ENCODE assay signal across 9 mouse cellular contexts in the genomic region with DNA sequence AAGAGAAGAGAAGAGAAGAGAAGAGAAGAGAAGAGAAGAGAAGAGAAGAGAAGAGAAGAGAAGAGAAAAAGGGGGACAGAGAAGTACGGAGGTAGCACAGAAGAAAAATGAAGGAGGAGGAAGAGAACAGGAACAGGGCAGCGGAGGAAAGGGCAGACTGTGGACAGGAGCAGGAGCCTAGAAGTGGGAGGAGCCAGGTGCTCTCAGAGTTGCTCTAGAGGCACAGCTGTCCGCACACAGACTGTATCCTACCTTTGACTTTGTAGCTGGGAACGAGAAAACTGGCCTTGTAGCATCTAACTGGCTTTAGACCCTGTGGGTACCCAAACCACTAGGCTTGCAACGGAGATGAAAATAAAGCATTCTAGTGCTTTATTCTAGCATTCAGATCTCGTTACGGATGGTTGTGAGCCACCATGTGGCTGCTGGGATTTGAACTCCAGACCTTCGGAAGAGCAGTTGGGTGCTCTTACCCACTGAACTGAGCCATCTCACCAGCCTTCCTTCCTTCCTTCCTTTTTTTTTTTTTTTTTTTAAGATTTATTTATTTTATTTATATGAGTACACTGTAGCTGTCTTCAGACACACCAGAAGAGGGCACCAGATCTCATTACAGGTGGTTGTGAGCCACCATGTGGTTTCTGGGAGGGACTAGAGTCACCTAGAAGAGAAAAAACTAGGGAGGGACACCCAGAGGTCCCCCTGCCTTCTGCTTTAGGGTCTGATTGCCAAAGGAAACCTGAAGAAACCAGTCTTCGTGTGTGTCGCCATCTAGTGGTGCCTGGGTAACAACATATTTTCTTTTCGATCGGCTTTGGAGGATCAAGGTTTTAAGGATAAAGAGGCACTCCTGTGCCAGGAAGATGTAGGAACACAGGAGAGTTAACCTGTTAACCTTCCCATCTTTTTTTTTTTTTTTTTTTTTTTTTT. TPM values are rescaled to one million over a fixed set of nuclear protein-coding genes. Genes with fewer than 3 reads are reported as not detected.
DNase-seq lines count a peak whose midpoint lies in the region; ATAC-seq and TF ChIP-seq lines count a peak whose summit lies in the region.
"Had no signal": no experiment of that assay in that cellular context is flagged by ENCODE, and none has a peak within 500 bp of the region (broad histone marks: within the 10 kb centered on the region; RNA-seq: fewer than 3 reads in every experiment).

No protein-coding gene starts in this region.

- no peaks in the 10 kb centered on the region for H3K79me3 ChIP-seq in C2C12 (ENCODE audit: low read depth)

- H3K4me2 ChIP-seq in hindbrain, embryonic 14.5 days (replicated peaks), result no peak overlapping the region
- no peak overlapping the region for H3K4me2 ChIP-seq in hindbrain, embryonic 12.5 days (replicated peaks)
- H3K4me2 ChIP-seq in embryonic facial prominence, embryonic 11.5 days (ENCODE audit: low read depth, low read length), result no peak overlapping the region
- H3K4me2 ChIP-seq: lung, embryonic 15.5 days had no signal

- no peaks in the 10 kb centered on the region for H3K79me2 ChIP-seq in C2C12 (ENCODE audit: control insufficient read depth, insufficient read depth)

- H3K9ac ChIP-seq in hindbrain, embryonic 14.5 days, result no peak overlapping the region
- no peak overlapping the region for H3K9ac ChIP-seq in hindbrain, embryonic 12.5 days
- H3K9ac ChIP-seq in embryonic facial prominence, embryonic 11.5 days (replicated peaks; ENCODE audit: low read length), result no peak overlapping the region
- H3K9ac ChIP-seq: lung, embryonic 15.5 days had no signal

- DNase-seq in hindbrain, embryonic 14.5 days (ENCODE audit: low spot score), result peak; percentile 79
- DNase-seq in R1 (ENCODE audit: low read depth, low spot score), result peak; percentile 95
- DNase-seq in embryonic facial prominence, embryonic 11.5 days (ENCODE audit: low spot score), result peak; percentile 84
- peak; percentile 74 for DNase-seq in left cerebral cortex, postnatal 4 days
- DNase-seq in retina, adult 2 months (ENCODE audit: low read depth, low spot score), result peak; percentile 46
- DNase-seq in frontal cortex, postnatal 14 days (ENCODE audit: low spot score in 2 of 2), result no peak

- 61% methylated on average over 12 of the region's 12 CpGs for WGBS in hindbrain, embryonic 14.5 days
- WGBS in hindbrain, embryonic 12.5 days, result 51% methylated on average over 12 of the region's 12 CpGs
- 57% methylated on average over 12 of the region's 12 CpGs for WGBS in embryonic facial prominence, embryonic 11.5 days

- H3K36me3 ChIP-seq in hindbrain, embryonic 14.5 days (replicated peaks; ENCODE audit: control insufficient read depth, insufficient read depth), result peaks cover 6% of the 10 kb centered on the region; the same call in 1 of the 2 replicates
- H3K36me3 ChIP-seq in hindbrain, embryonic 12.5 days, result no peaks in the 10 kb centered on the region; the same call in 1 of the 2 replicates
- H3K36me3 ChIP-seq in C2C12 (ENCODE audit: control insufficient read depth, insufficient read depth), result no peaks in the 10 kb centered on the region
- no peaks in the 10 kb centered on the region for H3K36me3 ChIP-seq in embryonic facial prominence, embryonic 11.5 days (replicated peaks; ENCODE audit: control insufficient read depth, insufficient read depth, low read depth, low read length)
- H3K36me3 ChIP-seq: lung, embryonic 15.5 days had no signal

- H3K27me3 ChIP-seq in hindbrain, embryonic 14.5 days (ENCODE audit: control insufficient read depth, insufficient read depth, low read length), result no peaks in the 10 kb centered on the region
- H3K27me3 ChIP-seq in hindbrain, embryonic 12.5 days, result no peaks in the 10 kb centered on the region
- H3K27me3 ChIP-seq in C2C12 (ENCODE audit: control insufficient read depth, insufficient read depth, insufficient read length), result no peaks in the 10 kb centered on the region
- H3K27me3 ChIP-seq in embryonic facial prominence, embryonic 11.5 days (ENCODE audit: control insufficient read depth, insufficient read depth, low read length), result no peaks in the 10 kb centered on the region
- H3K27me3 ChIP-seq: lung, embryonic 15.5 days had no signal

- intact Hi-C loops in left cerebral cortex, postnatal 4 days (cut with DNase I), result no loop called here

- no peak overlapping the region for H3ac ChIP-seq in C2C12 (ENCODE audit: control insufficient read depth, insufficient read length, low read depth)

- no peaks in the 10 kb centered on the region for H3K4me1 ChIP-seq in hindbrain, embryonic 14.5 days (replicated peaks; ENCODE audit: control insufficient read depth, insufficient read depth, low read length)
- H3K4me1 ChIP-seq in hindbrain, embryonic 12.5 days, result peaks cover 7% of the 10 kb centered on the region; the same call in 1 of the 2 replicates
- 0 out of 2 replicates have a peak, but pooled peaks cover 3% of the 10 kb centered on the region for H3K4me1 ChIP-seq in embryonic facial prominence, embryonic 11.5 days (ENCODE audit: control insufficient read depth, insufficient read depth, low read length)

- no peak overlapping the region for H3K4me3 ChIP-seq in hindbrain, embryonic 14.5 days (replicated peaks; ENCODE audit: low read length)
- no peak overlapping the region for H3K4me3 ChIP-seq in hindbrain, embryonic 12.5 days
- H3K4me3 ChIP-seq in C2C12 (ENCODE audit: insufficient read depth, poor library complexity, severe bottlenecking), result no peak overlapping the region
- no peak overlapping the region for H3K4me3 ChIP-seq in embryonic facial prominence, embryonic 11.5 days (ENCODE audit: low read depth, low read length)
- H3K4me3 ChIP-seq: lung, embryonic 15.5 days had no signal

- H3K27ac ChIP-seq in hindbrain, embryonic 14.5 days, result no peak overlapping the region
- no peak overlapping the region for H3K27ac ChIP-seq in hindbrain, embryonic 12.5 days
- H3K27ac ChIP-seq in embryonic facial prominence, embryonic 11.5 days (replicated peaks; ENCODE audit: low read depth, low read length), result no peak overlapping the region
- H3K27ac ChIP-seq: lung, embryonic 15.5 days had no signal

- ATAC-seq in hindbrain, embryonic 14.5 days (ENCODE audit: low FRiP score), result no peak
- ATAC-seq in hindbrain, embryonic 12.5 days (ENCODE audit: low FRiP score), result no peak
- no peak for ATAC-seq in embryonic facial prominence, embryonic 11.5 days (replicated peaks; ENCODE audit: insufficient number of reproducible peaks, low FRiP score, low TSS enrichment, low read depth)

- peak; percentile 28 for TF ChIP-seq CTCF in C2C12 (IDR thresholded peaks at IDR 0.05; ENCODE audit: control insufficient read depth, insufficient read depth, insufficient read length)

- no peaks in the 10 kb centered on the region for H3K9me3 ChIP-seq in hindbrain, embryonic 14.5 days (ENCODE audit: control insufficient read depth, low read length)
- no peaks in the 10 kb centered on the region for H3K9me3 ChIP-seq in hindbrain, embryonic 12.5 days (replicated peaks)
- H3K9me3 ChIP-seq in embryonic facial prominence, embryonic 11.5 days (replicated peaks; ENCODE audit: control insufficient read depth, low read length), result no peaks in the 10 kb centered on the region
- H3K9me3 ChIP-seq: lung, embryonic 15.5 days had no signal

TF ChIP-seq in C2C12, 6 proteins besides CTCF, POLR2A, EP300 and RAD21:
- TF ChIP-seq CEBPB (IDR thresholded peaks at IDR 0.05; ENCODE audit: low read depth) (no peak), USF1 (IDR thresholded peaks at IDR 0.05; ENCODE audit: low read depth) (no peak), MAX (IDR thresholded peaks at IDR 0.05) (no peak), FOSL1 (IDR thresholded peaks at IDR 0.05; ENCODE audit: insufficient read depth, low read length, poor library complexity, severe bottlenecking) (no peak)

RNA-seq across cellular contexts. Expression of a gene that starts 15.7 kb away (rescaled TPM):
- polyA plus RNA-seq in hindbrain, embryonic 14.5 days (2014; fragmentation: Nextera tagmentation; extraction: Ambion mirVana), result 103 TPM in 2 replicates
- polyA plus RNA-seq in hindbrain, embryonic 12.5 days (2016; fragmentation: Nextera tagmentation; extraction: Ambion mirVana), result 63.0 and 67.8 TPM in 2 replicates
- 13.4 TPM for polyA plus RNA-seq in C2C12 (2012; fragmentation: generic; extraction: Trizol)
- polyA plus RNA-seq in embryonic facial prominence, embryonic 11.5 days (2014; fragmentation: Nextera tagmentation; extraction: Ambion mirVana), result 20.1 and 22.2 TPM in 2 replicates
- total RNA-seq in left cerebral cortex, postnatal 4 days (2021), result 10 to 100 TPM; 84.5 to 93.2 TPM

RNA-seq across cellular contexts. Expression of a gene that starts 19.1 kb away (rescaled TPM):
- 4.3 and 4.4 TPM in 2 replicates for polyA plus RNA-seq in hindbrain, embryonic 14.5 days (2014; fragmentation: Nextera tagmentation; extraction: Ambion mirVana)
- polyA plus RNA-seq in hindbrain, embryonic 12.5 days (2016; fragmentation: Nextera tagmentation; extraction: Ambion mirVana), result 9.8 and 10.1 TPM in 2 replicates
- polyA plus RNA-seq in C2C12 (2012; fragmentation: generic; extraction: Trizol), result 24.3 TPM
- 13.5 and 14.5 TPM in 2 replicates for polyA plus RNA-seq in embryonic facial prominence, embryonic 11.5 days (2014; fragmentation: Nextera tagmentation; extraction: Ambion mirVana)
- total RNA-seq in left cerebral cortex, postnatal 4 days (2021), result 10 to 100 TPM; 11.3 to 14.7 TPM

RNA-seq across cellular contexts. Expression of a gene that starts 44.3 kb away (rescaled TPM):
- 7.9 and 9.6 TPM in 2 replicates for polyA plus RNA-seq in hindbrain, embryonic 14.5 days (2014; fragmentation: Nextera tagmentation; extraction: Ambion mirVana)
- 19.2 and 23.8 TPM in 2 replicates for polyA plus RNA-seq in hindbrain, embryonic 12.5 days (2016; fragmentation: Nextera tagmentation; extraction: Ambion mirVana)
- polyA plus RNA-seq in C2C12 (2012; fragmentation: generic; extraction: Trizol), result 5.1 TPM
- 11.0 and 13.6 TPM in 2 replicates for polyA plus RNA-seq in embryonic facial prominence, embryonic 11.5 days (2014; fragmentation: Nextera tagmentation; extraction: Ambion mirVana)
- 1 to 10 TPM; 4.8 to 5.5 TPM for total RNA-seq in left cerebral cortex, postnatal 4 days (2021)

Comparison
In these comparisons a context has a peak if more than half of its experiments do, and no peak if none do; other contexts are left out.
1. DNase-seq: peak in hindbrain, embryonic 14.5 days (single experiment), R1 (single experiment), embryonic facial prominence, embryonic 11.5 days (single experiment), left cerebral cortex, postnatal 4 days (single experiment) and retina, adult 2 months (single experiment); none in frontal cortex, postnatal 14 days (0 of 2).